Mouse (Mus musculus): ENCODE data around the gene Pard3b.

DNA sequence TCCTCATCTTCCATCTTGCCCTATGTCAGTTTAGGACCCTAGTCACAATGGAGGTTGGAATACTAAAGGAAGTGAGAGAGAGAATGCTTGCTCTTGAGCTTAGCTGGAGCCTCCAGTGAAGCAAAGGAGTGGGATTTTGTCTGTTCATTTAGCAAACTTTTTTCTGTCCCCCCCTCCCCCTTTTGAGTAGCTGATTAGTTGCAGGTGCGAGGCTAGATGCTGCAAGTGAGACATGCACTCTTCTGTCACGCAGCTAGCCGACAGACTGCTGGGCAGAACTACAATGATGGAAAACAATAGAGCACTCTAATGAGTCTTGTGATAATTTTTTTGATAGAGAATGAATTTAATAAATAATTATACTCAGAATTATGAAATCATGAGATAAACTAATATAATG is 49.7 kb downstream of the Pard3b start:
- TF ChIP-seq CTCF (IDR thresholded peaks at IDR 0.05; ENCODE audit: low read depth) (no peak), EP300 (optimal IDR thresholded peaks at IDR 0.05) (no peak)
